Mouse (Mus musculus): ENCODE results near the gene Kif1b. TPM values are rescaled to one million over a fixed set of nuclear protein-coding genes. Genes with fewer than 3 reads are reported as not detected.

Gene Kif1b
- polyA plus RNA-seq, 1 experiment: 43.8 TPM

DNA sequence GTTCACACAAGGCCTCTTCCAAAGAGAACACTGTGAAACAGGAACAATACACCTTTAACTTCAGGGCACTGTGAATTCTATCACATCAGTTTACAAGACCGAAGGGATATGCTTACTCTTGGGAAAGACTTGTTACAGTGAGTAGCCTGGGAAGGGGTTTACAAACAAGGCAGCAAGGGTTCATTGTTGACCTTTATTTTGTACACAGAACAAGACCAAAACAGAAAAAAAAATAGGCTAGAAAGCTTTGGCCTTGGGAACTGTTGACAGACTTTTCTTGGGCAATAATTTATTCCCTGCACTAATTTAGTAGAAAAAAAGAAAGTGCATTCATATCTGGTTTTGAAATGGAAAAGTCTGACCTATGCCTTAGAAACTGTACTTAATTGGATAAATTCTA, 3.0 kb downstream of the Kif1b start:
- DNase-seq: no peak
- H3K4me1 ChIP-seq (ENCODE audit: control insufficient read depth, insufficient read depth, low read length): peaks cover 16% of the 10 kb centered on the region
- TF ChIP-seq CTCF (IDR thresholded peaks at IDR 0.05; ENCODE audit: insufficient read depth, low read length): no peak
- no peak for TF ChIP-seq POLR2A (IDR thresholded peaks at IDR 0.05; ENCODE audit: borderline replicate concordance, extremely low read depth, low read depth, low read length)
- 25% methylated on average over 1 of the region's 1 CpGs for WGBS
- no peak overlapping the region for H3K4me3 ChIP-seq (replicated peaks; ENCODE audit: extremely low read depth, low read depth, low read length)

DNA sequence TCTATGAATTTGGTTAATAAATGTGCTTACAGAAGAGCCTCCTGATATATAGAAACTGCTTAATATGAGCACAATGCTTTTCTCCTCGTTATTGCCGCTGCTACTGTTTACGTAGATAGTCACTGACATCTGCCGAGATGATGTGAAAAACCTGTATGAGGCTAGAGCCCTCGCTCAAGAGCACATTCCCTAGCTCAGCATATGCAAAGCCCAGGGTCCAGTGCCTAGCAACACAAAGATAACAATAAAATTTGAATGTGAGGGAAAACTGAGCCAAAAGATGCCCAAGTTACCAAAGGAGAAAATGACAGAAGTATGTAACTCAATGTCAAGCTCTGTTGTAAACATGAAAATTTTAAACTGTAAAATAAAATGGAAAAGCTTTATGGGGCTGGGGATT, 4.0 kb downstream of the Kif1b start:
- TF ChIP-seq POLR2A (IDR thresholded peaks at IDR 0.05; ENCODE audit: borderline replicate concordance, extremely low read depth, low read depth, low read length) (no peak), CTCF (IDR thresholded peaks at IDR 0.05; ENCODE audit: insufficient read depth, low read length) (no peak)
- H3K4me3 ChIP-seq (replicated peaks; ENCODE audit: extremely low read depth, low read depth, low read length): no peak overlapping the region
- WGBS: 51% methylated on average over 5 of the region's 5 CpGs
- H3K4me1 ChIP-seq (ENCODE audit: control insufficient read depth, insufficient read depth, low read length): peaks cover 16% of the 10 kb centered on the region
- no peak for DNase-seq

DNA sequence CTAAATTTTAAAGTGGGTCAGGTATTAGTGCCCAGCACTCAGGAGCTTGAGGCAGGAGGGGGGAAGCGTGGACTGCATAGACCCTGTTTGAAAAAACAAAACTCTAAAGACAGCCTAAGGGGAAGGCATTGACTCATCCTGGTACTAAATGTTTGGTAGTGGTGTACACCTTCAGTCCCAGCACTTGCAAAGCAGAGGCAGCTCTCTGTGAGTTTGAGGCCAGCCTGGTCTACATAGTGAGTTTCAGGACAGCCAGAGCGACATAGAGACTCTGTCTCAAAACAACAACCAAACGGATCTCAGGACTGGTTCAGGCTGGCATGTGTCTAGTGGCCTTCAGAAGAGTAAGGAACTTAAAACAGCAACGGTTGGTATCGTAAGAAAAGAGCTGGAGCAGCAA, 4.7 kb downstream of the Kif1b start:
- no peak for DNase-seq
- no peak for TF ChIP-seq POLR2A (IDR thresholded peaks at IDR 0.05; ENCODE audit: borderline replicate concordance, extremely low read depth, low read depth, low read length)
- no peak for TF ChIP-seq CTCF (IDR thresholded peaks at IDR 0.05; ENCODE audit: insufficient read depth, low read length)
- Histone ChIP-seq H3K4me3 (replicated peaks; ENCODE audit: extremely low read depth, low read depth, low read length) (no peak overlapping the region), H3K4me1 (ENCODE audit: control insufficient read depth, insufficient read depth, low read length) (peaks cover 13% of the 10 kb centered on the region)
- 68% methylated on average over 5 of the region's 5 CpGs for WGBS

DNA sequence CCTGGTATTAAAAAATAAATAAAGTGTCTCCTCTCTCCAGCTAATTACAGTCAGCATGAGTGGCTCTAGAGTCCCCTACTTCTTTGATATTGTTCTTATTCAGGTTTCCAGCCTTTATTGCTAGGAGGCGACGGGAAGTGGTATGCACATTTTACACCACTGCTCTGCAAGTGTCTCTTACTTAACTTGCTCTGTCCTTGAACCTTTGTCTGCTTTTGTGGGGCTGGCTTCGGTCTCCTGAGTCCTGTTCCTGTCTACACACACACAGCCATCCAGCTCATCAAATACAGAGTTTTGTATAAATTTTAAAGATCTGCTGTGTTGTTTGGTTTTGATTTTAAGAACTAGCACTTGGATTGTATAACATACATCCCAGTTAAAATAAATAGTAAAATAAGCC, 5.4 kb downstream of the Kif1b start:
- WGBS: 39% methylated on average over 3 of the region's 3 CpGs
- TF ChIP-seq CTCF (IDR thresholded peaks at IDR 0.05; ENCODE audit: insufficient read depth, low read length) (no peak), POLR2A (IDR thresholded peaks at IDR 0.05; ENCODE audit: borderline replicate concordance, extremely low read depth, low read depth, low read length) (no peak)
- DNase-seq: no peak
- peaks cover 13% of the 10 kb centered on the region for H3K4me1 ChIP-seq (ENCODE audit: control insufficient read depth, insufficient read depth, low read length)
- H3K4me3 ChIP-seq (replicated peaks; ENCODE audit: extremely low read depth, low read depth, low read length): no peak overlapping the region

DNA sequence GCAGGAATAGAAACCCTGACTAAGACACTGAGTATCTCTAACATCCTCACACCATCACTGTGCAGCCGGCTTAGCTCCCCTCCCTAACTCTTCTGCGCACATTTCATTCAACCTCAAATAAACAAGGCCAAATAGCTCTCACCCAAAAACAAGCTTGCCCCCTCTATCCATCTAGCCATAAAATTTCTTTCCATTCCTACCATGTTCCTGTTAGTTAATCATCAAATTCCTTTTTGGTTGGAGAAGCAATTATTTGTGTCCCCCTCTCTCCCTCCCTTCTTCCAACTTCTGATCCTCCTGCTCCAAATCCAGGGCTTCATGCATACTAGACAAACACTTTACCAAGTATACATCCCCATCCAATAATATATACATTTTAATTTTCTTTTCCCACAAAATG, 11.0 kb downstream of the Kif1b start:
- H3K4me1 ChIP-seq (ENCODE audit: control insufficient read depth, insufficient read depth, low read length): peaks cover 11% of the 10 kb centered on the region
- H3K4me3 ChIP-seq (replicated peaks; ENCODE audit: extremely low read depth, low read depth, low read length): no peak overlapping the region
- TF ChIP-seq CTCF (IDR thresholded peaks at IDR 0.05; ENCODE audit: insufficient read depth, low read length) (no peak), POLR2A (IDR thresholded peaks at IDR 0.05; ENCODE audit: borderline replicate concordance, extremely low read depth, low read depth, low read length) (no peak)
- no peak for DNase-seq
- WGBS: 75% methylated on average over 2 of the region's 2 CpGs

DNA sequence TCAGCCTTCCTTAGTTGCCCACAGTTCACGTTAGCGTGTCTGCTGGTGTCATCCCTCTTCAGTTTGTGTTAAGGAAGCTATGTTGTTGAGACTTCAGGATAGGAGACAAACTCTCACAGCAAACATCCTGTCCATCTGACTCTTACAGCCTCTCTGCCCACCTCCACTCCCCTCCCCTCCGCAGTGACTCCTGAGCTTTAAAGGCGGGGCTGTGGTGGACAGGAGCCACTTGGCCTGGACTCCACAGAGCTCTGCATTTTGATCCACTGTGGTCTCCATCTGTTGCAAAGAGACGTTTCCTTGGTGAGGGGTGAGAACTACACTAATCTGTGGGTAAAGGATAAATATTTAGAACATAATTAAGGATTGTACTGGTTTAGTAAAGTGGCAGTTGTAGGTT, 14.5 kb downstream of the Kif1b start:
- Histone ChIP-seq H3K4me3 (replicated peaks; ENCODE audit: extremely low read depth, low read depth, low read length) (no peak overlapping the region), H3K4me1 (ENCODE audit: control insufficient read depth, insufficient read depth, low read length) (peaks cover 9% of the 10 kb centered on the region)
- 29% methylated on average over 5 of the region's 5 CpGs for WGBS
- DNase-seq: no peak
- TF ChIP-seq POLR2A (IDR thresholded peaks at IDR 0.05; ENCODE audit: borderline replicate concordance, extremely low read depth, low read depth, low read length) (no peak), CTCF (IDR thresholded peaks at IDR 0.05; ENCODE audit: insufficient read depth, low read length) (no peak)

DNA sequence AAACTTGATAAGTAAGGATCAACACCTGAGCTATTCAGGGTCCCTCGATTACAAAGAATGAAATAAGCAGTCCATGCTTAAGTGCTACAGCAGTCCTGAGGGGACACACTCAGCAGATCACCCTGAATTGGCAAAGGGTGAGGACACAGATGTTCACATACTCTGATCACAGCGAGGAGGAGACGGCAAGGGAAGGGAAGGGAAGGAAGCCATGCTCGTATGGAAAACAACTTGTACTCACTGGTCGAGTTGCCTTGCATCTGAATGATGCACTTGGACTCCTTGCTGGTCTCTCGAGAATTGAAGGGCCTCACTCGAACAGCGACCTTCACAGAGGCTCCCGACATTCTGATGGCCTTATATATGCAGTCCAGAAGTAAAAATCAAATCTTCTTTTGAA, 16.4 kb downstream of the Kif1b start:
- Histone ChIP-seq H3K4me1 (ENCODE audit: control insufficient read depth, insufficient read depth, low read length) (peaks cover 9% of the 10 kb centered on the region), H3K4me3 (replicated peaks; ENCODE audit: extremely low read depth, low read depth, low read length) (no peak overlapping the region)
- TF ChIP-seq POLR2A (IDR thresholded peaks at IDR 0.05; ENCODE audit: borderline replicate concordance, extremely low read depth, low read depth, low read length) (no peak), CTCF (IDR thresholded peaks at IDR 0.05; ENCODE audit: insufficient read depth, low read length) (no peak)
- WGBS: 59% methylated on average over 9 of the region's 9 CpGs
- no peak for DNase-seq

DNA sequence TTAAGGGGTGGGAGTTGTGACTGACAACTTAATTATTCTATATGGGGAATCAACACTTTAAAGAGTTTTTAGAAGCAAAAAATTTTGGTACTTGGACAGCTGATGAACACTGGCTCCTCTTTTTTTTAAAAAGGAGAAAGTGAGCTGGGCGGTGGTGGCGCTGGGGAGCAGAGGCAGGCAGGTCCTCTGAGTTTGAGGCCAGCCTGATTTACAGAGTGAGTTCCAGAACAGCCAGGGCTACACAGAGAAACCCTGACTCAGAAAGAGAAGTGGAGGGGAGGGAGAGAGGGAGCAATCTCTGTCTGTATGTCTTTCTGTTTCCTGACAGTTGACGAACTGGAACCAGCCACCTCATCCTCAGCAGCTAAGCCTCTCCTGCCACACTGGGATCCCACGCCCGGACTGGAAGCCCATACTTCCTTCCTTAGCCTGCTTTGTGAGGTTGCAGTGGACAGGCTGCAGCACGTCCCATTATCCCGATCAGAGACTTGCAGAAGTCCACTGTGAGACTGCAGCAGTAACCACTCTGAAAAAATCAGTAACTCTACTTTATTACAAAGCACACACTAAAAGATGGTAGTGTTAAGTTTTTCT, 17.2 kb downstream of the Kif1b start:
- no peak overlapping the region for H3K4me3 ChIP-seq (replicated peaks; ENCODE audit: extremely low read depth, low read depth, low read length)
- DNase-seq: no peak
- WGBS: 57% methylated on average over 7 of the region's 7 CpGs
- TF ChIP-seq POLR2A (IDR thresholded peaks at IDR 0.05; ENCODE audit: borderline replicate concordance, extremely low read depth, low read depth, low read length) (no peak), CTCF (IDR thresholded peaks at IDR 0.05; ENCODE audit: insufficient read depth, low read length) (no peak)
- peaks cover 9% of the 10 kb centered on the region for H3K4me1 ChIP-seq (ENCODE audit: control insufficient read depth, insufficient read depth, low read length)

DNA sequence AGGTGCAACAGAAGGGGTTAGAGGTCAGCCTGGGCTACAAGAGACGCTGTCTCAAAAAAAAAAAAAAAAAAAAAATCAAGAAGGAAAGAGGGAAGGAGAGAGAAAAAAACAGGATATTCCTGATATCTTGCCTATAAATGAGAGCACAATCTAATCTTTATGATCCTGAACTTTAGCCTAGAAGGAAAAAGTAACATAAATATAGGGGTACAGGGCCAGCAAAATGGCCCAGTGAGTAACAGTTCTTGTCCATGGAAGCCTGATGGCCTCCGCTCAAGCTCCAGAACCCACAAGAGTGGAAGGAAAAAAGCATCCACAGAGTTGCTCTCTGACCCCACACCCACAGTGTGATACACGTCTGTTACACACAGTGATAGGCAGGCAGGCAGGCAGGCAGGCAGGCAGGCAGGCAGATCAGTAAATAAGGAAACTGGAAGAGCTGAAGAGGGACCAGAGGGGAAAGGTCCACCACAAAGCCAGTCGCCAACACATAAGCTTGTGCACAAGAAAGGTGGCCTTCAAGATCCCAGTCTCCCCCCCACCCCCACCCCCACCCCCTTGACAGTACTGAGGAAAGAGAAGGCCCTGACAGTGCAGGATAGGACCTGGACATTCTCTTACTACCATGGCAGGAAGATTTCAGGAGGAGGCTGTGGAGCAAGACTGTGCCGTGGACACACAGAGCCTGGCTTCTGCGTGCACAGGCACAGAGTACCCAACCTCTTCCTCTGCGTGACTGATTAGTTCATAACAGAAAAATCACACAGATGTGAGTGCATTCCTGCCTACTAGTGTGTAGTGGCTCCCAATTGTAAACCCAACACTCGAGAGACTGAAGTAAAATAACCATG, 21.0 kb downstream of the Kif1b start:
- 54% methylated on average over 8 of the region's 8 CpGs for WGBS
- Histone ChIP-seq H3K4me3 (replicated peaks; ENCODE audit: extremely low read depth, low read depth, low read length) (no peak overlapping the region), H3K4me1 (ENCODE audit: control insufficient read depth, insufficient read depth, low read length) (peaks cover 10% of the 10 kb centered on the region)
- TF ChIP-seq CTCF (IDR thresholded peaks at IDR 0.05; ENCODE audit: insufficient read depth, low read length) (no peak), POLR2A (IDR thresholded peaks at IDR 0.05; ENCODE audit: borderline replicate concordance, extremely low read depth, low read depth, low read length) (no peak)
- no peak for DNase-seq

DNA sequence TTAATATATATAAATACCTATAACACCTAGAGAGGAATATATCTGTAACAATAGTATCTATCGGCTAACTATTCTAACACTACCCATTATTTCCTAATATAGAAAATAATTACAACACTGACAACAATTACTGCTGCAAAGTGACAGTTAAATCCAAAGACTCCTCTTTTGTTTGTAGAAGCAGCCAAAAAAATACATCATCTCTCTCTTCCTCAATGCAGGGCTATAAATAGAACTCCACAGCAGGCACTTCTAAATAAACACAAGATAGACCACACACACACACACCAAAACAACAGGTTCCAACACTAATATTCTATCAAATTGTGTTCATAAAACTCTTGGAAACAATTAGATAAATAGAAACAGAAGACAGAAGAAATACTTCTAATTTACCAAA, 21.8 kb downstream of the Kif1b start:
- 22% methylated on average over 1 of the region's 1 CpGs for WGBS
- Histone ChIP-seq H3K4me3 (replicated peaks; ENCODE audit: extremely low read depth, low read depth, low read length) (no peak overlapping the region), H3K4me1 (ENCODE audit: control insufficient read depth, insufficient read depth, low read length) (peaks cover 8% of the 10 kb centered on the region)
- DNase-seq: no peak
- TF ChIP-seq CTCF (IDR thresholded peaks at IDR 0.05; ENCODE audit: insufficient read depth, low read length) (no peak), POLR2A (IDR thresholded peaks at IDR 0.05; ENCODE audit: borderline replicate concordance, extremely low read depth, low read depth, low read length) (no peak)

Data from lung, adult 2 months (tissue).